Mouse (Mus musculus) forebrain, embryonic 14.5 days (tissue): ENCODE measurements at regions not wholly inside any gene's neighbourhood (a gene's known extent, or its start where the extent isn't known, plus 50 kb on each side); places are given as distances from the start of the nearest gene placed in this dataset.

ENCODE experiments used
- ATAC-seq: fragments of 200-750 bp; cut with Nextera tagmentation; 2 replicates; pipeline ENCODE4 v1.8.0; 2017; ENCODE audit warnings: mild to moderate bottlenecking, moderate library complexity
- DNase-seq: peaks from one replicate; pipeline ENCODE4 v3.0.0-alpha.2; 2015; ENCODE audit warnings: low spot score
- H3K27ac ChIP-seq: fragments of 300-500 bp; sonication (generic); 2 replicates; pipeline ENCODE4 v1.5.1; 2014; ENCODE audit warnings: low read depth, mild to moderate bottlenecking, control low read depth, low read length, moderate library complexity
- H3K27me3 ChIP-seq: fragments of 300-500 bp; sonication (generic); replicated peaks from 2 replicates; pipeline ENCODE4 v1.6.1; 2014; ENCODE audit warnings: low read length, control low read depth, mixed read lengths; ENCODE audit not compliant: control insufficient read depth, insufficient read depth
- H3K36me3 ChIP-seq: fragments of 300-500 bp; sonication (generic); 2 replicates; pipeline ENCODE4 v1.6.1; 2014; ENCODE audit warnings: low read length, control low read depth; ENCODE audit not compliant: control insufficient read depth, insufficient read depth
- H3K4me1 ChIP-seq: fragments of 300-500 bp; sonication (generic); 2 replicates; pipeline ENCODE4 v1.6.1; 2014; ENCODE audit warnings: antibody characterized with exemption, low read length, control low read depth; ENCODE audit not compliant: control insufficient read depth, insufficient read depth
- H3K4me2 ChIP-seq: fragments of 300-500 bp; sonication (generic); 2 replicates; pipeline ENCODE4 v1.6.1; 2014; ENCODE audit warnings: mild to moderate bottlenecking, control low read depth, low read length
- H3K4me3 ChIP-seq: fragments of 300-500 bp; sonication (generic); 2 replicates; pipeline ENCODE4 v1.5.1; 2014; ENCODE audit warnings: low read depth, low read length, control low read depth
- H3K9ac ChIP-seq: fragments of 300-500 bp; sonication (generic); 2 replicates; pipeline ENCODE4 v1.6.1; 2014; ENCODE audit warnings: mild to moderate bottlenecking, low read length, control low read depth, moderate library complexity
- H3K9me3 ChIP-seq: fragments of 300-500 bp; sonication (generic); replicated peaks from 2 replicates; pipeline ENCODE4 v1.6.1; 2016; ENCODE audit warnings: low read length, control low read depth, mixed read lengths; ENCODE audit not compliant: control insufficient read depth
- WGBS: fragments of 180-500 bp; shearing (Covaris S2); extraction: QIAGEN DNeasy Blood & Tissue Kit; methylation state at CpG from one replicate; pipeline ENCODE4 v1.1.7; 2014; 5-methylcytosine and 5-hydroxymethylcytosine counted together

GRCm38 (mm10) chr13:36807961-36808360 lies 73.0 kb upstream of the Nrn1 start:
- Histone ChIP-seq H3K27ac (no peak overlapping the region), H3K4me1 (no peaks in the 10 kb centered on the region), H3K36me3 (no peaks in the 10 kb centered on the region), H3K27me3 (no peaks in the 10 kb centered on the region), H3K4me3 (no peak overlapping the region), H3K9me3 (no peaks in the 10 kb centered on the region), H3K4me2 (no peak overlapping the region), H3K9ac (no peak overlapping the region)
- DNase-seq (no peak), ATAC-seq (no peak)
- 91% methylated on average over 2 of the region's 2 CpGs for WGBS

- no peak for ATAC-seq
- no peaks in the 10 kb centered on the region for H3K27me3 ChIP-seq
- WGBS = 98% methylated on average over 1 of the region's 1 CpGs
- H3K9me3 ChIP-seq = no peaks in the 10 kb centered on the region
- H3K27ac ChIP-seq = no peak overlapping the region
- no peak overlapping the region for H3K9ac ChIP-seq
- no peaks in the 10 kb centered on the region for H3K36me3 ChIP-seq
- no peaks in the 10 kb centered on the region for H3K4me1 ChIP-seq
- no peak overlapping the region for H3K4me3 ChIP-seq
- peak; percentile 67 for DNase-seq
- H3K4me2 ChIP-seq = no peak overlapping the region
Observed at GRCm38 (mm10) chr13:36789360-36789759, 54.4 kb upstream of the Nrn1 start.
